In the genomic region with DNA sequence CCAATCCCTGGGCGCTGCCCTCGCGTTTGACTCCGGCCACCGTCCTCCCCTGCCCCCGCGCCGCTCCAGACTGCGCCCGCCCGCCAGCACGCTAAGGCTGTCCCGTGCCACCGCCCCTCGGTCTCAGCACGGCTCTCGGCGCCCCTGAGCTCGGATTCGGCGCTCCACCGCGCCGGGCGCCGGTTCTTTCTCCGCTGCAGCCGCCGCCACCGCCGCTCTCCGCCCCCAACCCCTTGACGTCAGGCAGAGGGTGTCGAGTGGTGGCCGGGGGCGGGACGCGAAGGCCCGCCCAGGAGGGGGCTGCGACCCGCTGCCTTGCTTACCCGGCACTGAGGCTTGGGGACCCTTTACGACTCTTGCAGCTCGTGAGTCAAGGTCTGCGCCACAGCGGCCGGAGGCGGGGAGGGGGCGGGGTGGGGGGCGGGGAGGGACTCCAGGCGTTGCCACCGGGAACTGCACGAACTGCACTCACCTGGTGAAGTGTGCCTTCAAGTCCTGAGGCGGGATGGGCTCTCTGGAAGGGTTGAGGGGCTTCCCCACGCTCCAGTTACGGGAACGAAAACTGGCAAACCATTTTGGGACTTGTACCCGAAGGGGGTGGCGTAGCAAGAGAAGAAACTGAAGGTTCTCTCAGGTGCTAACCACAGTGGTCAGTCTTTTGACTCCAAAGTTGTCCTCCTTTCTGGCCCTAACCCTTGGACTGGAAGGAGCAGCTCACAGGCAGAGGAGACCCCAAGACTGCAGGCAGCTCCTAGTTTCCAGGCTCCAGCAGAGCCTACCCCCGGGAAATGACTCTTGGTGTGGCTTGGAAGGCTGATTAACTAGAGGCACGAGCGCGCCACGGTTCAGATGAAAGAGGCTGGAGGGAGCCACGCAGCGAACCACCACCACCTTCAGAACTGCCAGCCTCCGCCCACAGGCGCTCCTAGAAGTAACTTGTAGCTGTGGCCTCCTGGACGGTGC, we compare ENCODE assay signal across 8 mouse cellular contexts. TPM values are rescaled to one million over a fixed set of nuclear protein-coding genes. Genes with fewer than 3 reads are reported as not detected.
DNase-seq lines count a peak whose midpoint lies in the region; ATAC-seq and TF ChIP-seq lines count a peak whose summit lies in the region.

Sema4c (minus strand) TSS at position 319 of the 963 bp plus-strand sequence.

- TF ChIP-seq RAD21 in MEL (IDR thresholded peaks at IDR 0.05; ENCODE audit: low read depth, low read length) = no peak

- H3K9me3 ChIP-seq in MEL (replicated peaks; ENCODE audit: insufficient read depth, low read length) = no peaks in the 10 kb centered on the region
- H3K9me3 ChIP-seq in forebrain, postnatal 0 days (ENCODE audit: low read length) = no peaks in the 10 kb centered on the region
- no peaks in the 10 kb centered on the region for H3K9me3 ChIP-seq in hindbrain, embryonic 10.5 days

- no peaks in the 10 kb centered on the region; the same call in 1 of the 2 replicates for H3K79me2 ChIP-seq in MEL (ENCODE audit: control insufficient read depth, insufficient read depth, low read length, poor library complexity)

- peaks cover 13% of the 10 kb centered on the region in 2 experiments for H3K27me3 ChIP-seq in MEL (ENCODE audit: control insufficient read depth in 1 of 2, insufficient read depth in 2 of 2, low read length in 2 of 2)
- no peaks in the 10 kb centered on the region for H3K27me3 ChIP-seq in forebrain, postnatal 0 days (ENCODE audit: insufficient read depth, low read length)
- H3K27me3 ChIP-seq in hindbrain, embryonic 10.5 days (ENCODE audit: insufficient read depth, poor library complexity, severe bottlenecking) = peaks cover 12% of the 10 kb centered on the region; the same call in 1 of the 2 replicates

- H3K4me1 ChIP-seq in MEL (ENCODE audit: control insufficient read depth in 1 of 2, insufficient read depth in 2 of 2, low read length in 2 of 2) = peaks cover 2 to 10% of the 10 kb centered on the region in 2 experiments; a peak in 3 of 4 replicates
- H3K4me1 ChIP-seq in forebrain, postnatal 0 days (ENCODE audit: insufficient read depth) = peaks cover 12% of the 10 kb centered on the region
- peaks cover 75% of the 10 kb centered on the region for H3K4me1 ChIP-seq in hindbrain, embryonic 10.5 days (replicated peaks)

- DNase-seq in MEL (ENCODE audit: low read depth, low spot score) = peak; percentile 42
- peak; percentile 72 for DNase-seq in cerebellum, adult 11-12 months
- peak; percentile 84 for DNase-seq in forebrain, postnatal 0 days
- peak; percentile 86 for DNase-seq in hindbrain, embryonic 10.5 days (ENCODE audit: low spot score)
- peak; percentile 70 to 75 for DNase-seq in layer of hippocampus, postnatal 36 days
- DNase-seq in lung, postnatal 36 days = peak; percentile 76
- peak; percentile 80 for DNase-seq in right cerebral cortex, adult 18-20 months

- H3K27ac ChIP-seq in MEL (ENCODE audit: control insufficient read depth, low read depth, low read length) = no peak within 1 kb of the TSS
- peak within 1 kb of the TSS; percentile 99 for H3K27ac ChIP-seq in forebrain, postnatal 0 days (ENCODE audit: low read depth, low read length)
- H3K27ac ChIP-seq in hindbrain, embryonic 10.5 days = peak within 1 kb of the TSS; percentile 99

- TF ChIP-seq EP300 in MEL (IDR thresholded peaks at IDR 0.05; ENCODE audit: low read depth in 1 of 2, low read length in 2 of 2) = no peak

- ATAC-seq in forebrain, postnatal 0 days = peak; percentile 50
- ATAC-seq in monocyte, adult 5-6 weeks (replicated peaks; ENCODE audit: insufficient number of reproducible peaks, low FRiP score, low TSS enrichment, poor library complexity, severe bottlenecking) = no peak

- peak within 1 kb of the TSS; percentile 96 for H3K4me2 ChIP-seq in forebrain, postnatal 0 days (ENCODE audit: low read depth)

- peak within 1 kb of the TSS; percentile 64 for H3K9ac ChIP-seq in MEL (ENCODE audit: control insufficient read depth, low read depth, low read length, poor library complexity, severe bottlenecking)
- H3K9ac ChIP-seq in forebrain, postnatal 0 days = peak within 1 kb of the TSS; percentile 89

- WGBS in forebrain, postnatal 0 days = 3% methylated on average over 68 of the region's 69 CpGs
- WGBS in hindbrain, embryonic 10.5 days = under 1% methylated on average over 69 of the region's 69 CpGs

- TF ChIP-seq CTCF in MEL (IDR thresholded peaks at IDR 0.05 in 2 of 3, conservative IDR thresholded peaks at IDR 0.05 in 1 of 3; ENCODE audit: control insufficient read depth in 1 of 3, insufficient read depth in 1 of 3, low read depth in 2 of 3, low read length in 3 of 3, poor library complexity in 1 of 3, severe bottlenecking in 1 of 3) = no peak
- no peak for TF ChIP-seq CTCF in forebrain, postnatal 0 days (IDR thresholded peaks at IDR 0.05; ENCODE audit: low read depth)

- no peaks in the 10 kb centered on the region for H3K36me3 ChIP-seq in MEL (ENCODE audit: control insufficient read depth in 1 of 2, insufficient read depth in 2 of 2, low read length in 2 of 2)
- H3K36me3 ChIP-seq in forebrain, postnatal 0 days (ENCODE audit: insufficient read depth) = peaks cover 20% of the 10 kb centered on the region
- peaks cover 23% of the 10 kb centered on the region for H3K36me3 ChIP-seq in hindbrain, embryonic 10.5 days

- TF ChIP-seq POLR2A in MEL (IDR thresholded peaks at IDR 0.05; ENCODE audit: control insufficient read depth in 1 of 2, insufficient read depth in 1 of 2, low read depth in 1 of 2, low read length in 2 of 2, poor library complexity in 1 of 2) = no peak

- peak within 1 kb of the TSS; percentile 70 to 78 for H3K4me3 ChIP-seq in MEL (ENCODE audit: control insufficient read depth in 1 of 2, insufficient read depth in 1 of 2, low read depth in 2 of 2, low read length in 2 of 2)
- H3K4me3 ChIP-seq in forebrain, postnatal 0 days (ENCODE audit: low read depth, low read length) = peak within 1 kb of the TSS; percentile 67
- H3K4me3 ChIP-seq in hindbrain, embryonic 10.5 days = peak within 1 kb of the TSS; percentile 78

TF ChIP-seq in MEL, 35 proteins besides CTCF, POLR2A, EP300 and RAD21:
- 0 out of 2 replicates have a peak, but pooled peaks have one; percentile 22 for TF ChIP-seq UBTF (IDR thresholded peaks at IDR 0.05; ENCODE audit: borderline replicate concordance, insufficient read depth, low read depth, low read length)
- no peak for TF ChIP-seq HCFC1 (IDR thresholded peaks at IDR 0.05; ENCODE audit: low read depth, low read length)

RNA-seq across cellular contexts. Expression of gene Sema4c, which starts in this region (rescaled TPM):
- 0.19 and 0.33 TPM in 2 replicates for total RNA-seq in MEL (2012; rRNA removed)
- 1 to 10 TPM in 1 of 2 experiments, not detected in 1; 1.4 TPM for polyA plus RNA-seq in MEL (2012; ENCODE audit: insufficient read depth in 1 of 2, insufficient read length in 2 of 2, low read depth in 1 of 2, low replicate concordance in 2 of 2, missing spikeins in 1 of 2)
- total RNA-seq in forebrain, postnatal 0 days (2014; rRNA removed) = 32.8 and 39.1 TPM in 2 replicates
- polyA plus RNA-seq in forebrain, postnatal 0 days (2015; fragmentation: Nextera tagmentation; extraction: Ambion mirVana) = 17.3 and 24.1 TPM in 2 replicates
- 25.4 and 29.6 TPM in 2 replicates for polyA plus RNA-seq in hindbrain, embryonic 10.5 days (2016; fragmentation: Nextera tagmentation; extraction: Ambion mirVana)
- total RNA-seq in layer of hippocampus, postnatal 36 days (2021) = 10 to 100 TPM; 11.4 to 11.6 TPM
- total RNA-seq in monocyte, adult 5-6 weeks (2017) = 7.7 to 16.7 TPM (median 7.8 TPM) in 3 replicates
